Mouse (Mus musculus): Measurements from ENCODE around the gene Slc43a1.

Slc43a1 gene

DNA sequence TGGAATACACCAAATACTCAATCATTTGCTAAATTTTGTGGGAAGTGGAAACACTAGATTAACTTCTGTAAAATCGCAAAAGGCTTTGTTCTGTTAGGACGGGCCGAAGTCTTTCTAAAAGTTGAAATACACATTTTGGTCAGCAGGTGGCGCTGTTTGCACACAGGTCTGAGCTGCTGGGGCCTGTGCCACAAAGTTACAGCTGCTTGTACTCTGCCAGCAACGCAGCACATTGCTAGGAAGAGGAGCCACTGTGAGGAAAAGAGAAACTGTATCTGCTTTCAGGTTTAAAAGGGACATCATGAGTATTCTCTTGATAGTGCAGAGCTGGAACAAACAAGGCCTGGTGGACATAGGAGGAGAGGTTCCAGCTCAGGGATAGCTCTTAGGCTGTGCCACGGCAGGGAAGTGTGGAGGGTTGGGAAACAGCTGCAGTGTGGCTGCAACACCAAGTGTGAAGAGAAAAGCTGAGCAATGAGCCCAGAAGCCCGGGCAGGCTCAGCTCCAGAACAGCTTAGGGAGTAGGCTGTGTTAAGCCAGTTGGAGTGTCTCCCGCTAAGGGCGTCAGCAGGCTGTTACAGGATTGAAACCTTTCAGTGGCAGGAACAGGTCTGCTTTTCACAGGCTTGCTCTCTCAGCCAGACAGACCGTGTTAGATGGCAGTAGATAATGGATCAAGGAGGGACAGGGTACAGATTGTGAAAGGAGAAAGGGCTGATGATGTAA, 6.8 kb upstream of the Slc43a1 start:
- DNase-seq (ENCODE audit: low spot score in 2 of 2): peak; percentile 70 to 85

DNA sequence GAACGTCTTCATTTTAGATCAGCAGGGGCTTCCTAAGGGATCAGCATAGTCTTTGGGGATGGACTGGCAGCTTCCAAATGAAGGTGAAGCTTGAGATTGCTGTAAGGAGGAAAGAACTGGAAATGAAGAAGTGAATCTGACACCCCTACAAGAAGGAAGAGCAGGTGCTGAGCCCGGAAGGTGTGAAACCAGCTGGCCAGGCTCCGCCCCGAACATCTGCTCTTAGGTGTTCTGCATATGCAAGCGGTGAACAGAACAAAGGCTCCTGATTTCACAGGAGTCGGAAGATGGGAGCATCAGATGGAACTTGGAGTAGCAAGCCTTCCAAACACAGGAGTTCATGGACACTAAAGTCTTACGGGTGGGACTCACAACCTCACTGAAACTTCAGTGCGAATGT, 1.5 kb upstream of the Slc43a1 start:
- no peak for DNase-seq (ENCODE audit: low spot score in 2 of 2)

DNA sequence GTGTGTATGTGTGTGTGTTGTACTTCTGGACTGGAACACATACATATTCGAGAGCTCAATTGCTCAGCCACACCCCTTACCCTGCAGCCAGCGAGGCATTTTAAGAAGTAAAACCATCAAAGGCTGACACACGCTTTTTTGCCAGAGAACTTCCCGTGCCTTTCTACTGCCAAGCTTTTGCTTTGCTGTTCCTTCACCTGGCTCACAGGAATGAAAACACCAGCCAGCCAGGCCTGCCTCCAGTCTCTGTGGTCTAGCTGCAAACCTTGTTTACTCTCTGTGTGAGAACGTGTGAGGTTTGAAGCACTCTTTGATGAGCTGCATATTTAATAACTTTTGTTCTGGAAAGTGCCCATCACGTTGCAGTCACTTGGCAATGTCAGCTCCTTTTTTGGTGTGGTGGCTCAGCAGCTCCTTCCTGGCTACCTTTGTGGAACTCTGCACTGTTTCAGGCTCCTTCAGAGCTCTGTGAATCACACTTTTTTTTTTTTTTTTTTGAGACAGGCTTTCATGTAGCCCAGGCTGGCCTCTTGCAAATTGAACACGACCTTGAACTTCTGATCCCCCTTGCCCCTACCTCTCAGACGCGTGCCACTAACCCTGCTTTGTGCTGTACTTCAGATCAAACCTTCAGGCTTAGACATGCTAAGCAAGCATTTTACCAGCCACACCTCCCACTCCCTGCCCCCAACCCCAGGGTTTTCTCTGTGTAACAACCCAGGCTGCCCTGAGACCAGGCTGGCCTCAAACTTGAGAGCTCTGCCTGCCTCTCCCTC, 645 bp upstream of the Slc43a1 start:
- DNase-seq (ENCODE audit: low spot score in 2 of 2): no peak

DNA sequence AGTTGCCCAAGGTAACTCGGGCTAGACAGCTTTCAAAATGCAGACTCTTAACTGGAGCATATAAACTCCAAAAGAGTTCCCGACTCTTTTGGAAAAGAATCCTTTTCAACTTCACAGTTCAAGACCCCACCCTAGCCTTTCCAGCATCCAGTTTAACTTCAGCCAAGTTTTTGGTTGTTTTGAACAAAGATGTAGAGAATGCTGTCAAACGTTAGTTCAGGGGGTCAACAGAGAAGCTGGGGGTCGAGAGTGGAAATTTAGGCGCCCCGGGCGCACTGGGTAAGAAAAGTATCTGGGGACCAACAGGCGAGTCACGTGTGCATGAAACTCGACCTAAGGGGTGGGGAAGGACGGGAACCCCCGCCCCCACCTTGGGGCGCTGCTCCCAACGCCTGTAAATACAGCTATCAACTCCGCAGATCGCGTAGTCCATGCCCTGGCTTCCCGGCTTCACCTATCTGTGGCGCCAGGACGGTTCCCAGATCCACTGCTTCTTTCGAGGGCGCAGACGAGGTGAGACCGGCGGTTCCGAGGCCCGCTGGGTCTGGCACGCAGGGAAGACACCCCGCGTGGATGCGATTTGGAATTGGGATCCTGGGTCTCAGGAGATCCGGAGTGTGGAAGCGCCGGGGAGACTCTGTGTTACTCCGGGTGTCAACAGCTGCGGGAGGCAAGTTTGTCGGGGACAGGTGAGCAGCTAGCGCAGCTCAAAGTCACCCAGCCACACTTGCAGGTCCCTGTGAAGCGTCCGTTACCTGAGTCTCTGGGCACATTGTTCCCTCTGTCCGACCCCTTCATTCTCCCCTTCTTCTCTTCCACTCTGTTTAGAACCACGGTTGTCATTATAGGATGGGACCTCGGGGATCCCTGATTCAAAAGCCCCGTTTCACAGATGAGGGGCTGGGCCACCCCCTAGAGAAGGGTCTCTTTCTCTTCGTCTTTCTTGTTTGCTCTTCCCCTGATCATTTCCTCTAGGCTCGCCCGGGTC, 637 bp downstream of the Slc43a1 start:
- DNase-seq (ENCODE audit: low spot score in 2 of 2): no peak

DNA sequence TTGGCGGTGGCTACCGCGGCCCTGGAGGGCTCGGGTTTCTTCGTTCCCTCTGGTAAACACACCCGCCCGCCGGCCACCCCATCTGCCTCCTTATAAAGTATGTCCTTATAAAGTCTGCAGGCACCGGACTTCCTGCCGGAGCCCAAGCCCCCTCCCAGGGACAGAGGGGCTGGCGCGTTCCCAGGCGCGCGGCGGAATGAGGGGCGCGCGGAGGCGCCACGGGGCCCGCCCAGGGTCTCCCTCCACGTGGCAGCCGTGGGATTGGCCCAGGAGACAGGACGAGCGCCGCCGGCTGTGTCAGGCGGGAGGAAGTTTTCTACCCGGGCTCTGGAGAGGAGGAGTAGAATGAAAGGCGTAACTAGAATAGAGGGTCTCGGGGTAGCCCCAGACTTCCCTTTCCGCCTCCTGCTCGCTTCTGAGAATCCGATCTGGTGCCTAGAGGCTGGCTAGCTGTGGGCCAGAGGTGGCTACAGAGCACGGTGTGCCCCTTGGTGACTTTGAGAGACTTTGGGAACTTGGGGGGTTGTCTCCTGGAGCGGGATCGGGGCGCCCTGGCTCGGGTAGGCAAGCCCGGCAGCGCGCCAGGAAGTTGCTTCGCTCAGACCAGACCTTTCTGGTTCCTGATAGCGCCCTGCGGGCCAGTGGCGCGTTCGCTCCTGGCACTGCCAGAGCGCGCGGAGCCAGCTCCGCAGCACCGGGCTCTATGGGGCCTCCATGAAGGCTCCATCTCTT, 1.5 kb downstream of the Slc43a1 start:
- no peak for DNase-seq (ENCODE audit: low spot score in 2 of 2)

DNA sequence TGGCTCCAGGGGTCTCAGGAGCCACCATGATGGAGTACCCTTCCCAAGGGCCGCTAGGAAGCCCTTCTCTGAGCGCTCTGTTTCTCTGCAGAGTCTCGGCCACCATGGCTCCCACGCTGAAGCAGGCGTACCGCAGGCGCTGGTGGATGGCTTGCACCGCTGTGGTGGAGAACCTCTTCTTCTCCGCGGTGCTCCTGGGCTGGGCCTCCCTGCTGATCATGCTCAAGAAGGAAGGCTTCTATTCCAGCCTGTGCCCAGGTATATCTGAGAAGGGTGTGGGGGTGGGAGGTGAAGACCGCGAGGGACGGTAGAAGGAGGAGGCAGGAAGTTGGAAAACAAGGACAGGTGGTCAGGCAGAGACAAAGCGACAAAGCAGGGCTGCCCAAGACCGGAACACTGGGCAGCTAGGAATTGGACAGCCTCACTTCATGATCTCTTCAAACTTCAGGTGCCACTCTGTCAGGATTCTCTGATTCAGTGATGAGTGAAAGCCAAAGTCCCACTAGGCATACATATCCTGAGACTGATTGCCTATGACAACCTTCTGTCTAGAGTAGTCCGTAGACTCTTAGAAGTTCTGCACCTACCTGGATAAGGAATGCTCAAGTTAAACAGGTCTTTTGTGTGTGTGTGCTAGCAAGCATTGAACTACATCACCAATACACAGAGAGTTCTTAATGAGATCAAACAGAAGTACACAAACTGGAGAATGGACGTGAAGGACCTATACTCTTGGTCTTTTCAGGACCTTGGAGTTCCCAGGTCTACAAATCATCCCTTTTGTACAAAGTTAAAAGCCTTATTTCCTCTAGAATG, 2.3 kb downstream of the Slc43a1 start:
- no peak for DNase-seq (ENCODE audit: low spot score in 2 of 2)

DNA sequence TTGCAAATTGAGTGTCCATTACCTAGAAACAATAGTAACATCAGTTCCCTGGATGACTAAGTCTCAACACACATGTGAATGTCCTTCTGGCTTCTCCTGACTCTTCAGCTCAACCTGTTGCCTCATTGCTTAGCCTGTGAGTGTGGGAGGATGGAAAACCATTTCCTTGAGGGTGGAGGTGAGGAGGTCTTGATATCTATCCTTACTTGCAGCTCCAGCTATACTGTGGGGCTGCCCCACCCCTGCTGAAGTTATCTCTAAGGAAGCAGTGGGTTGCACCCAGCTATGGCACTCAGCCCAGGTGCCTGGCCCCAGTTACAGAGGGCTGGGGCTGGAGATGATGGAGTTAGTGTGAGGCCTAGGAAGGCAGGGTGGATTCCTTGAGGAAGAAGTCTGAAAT, 3.3 kb downstream of the Slc43a1 start:
- no peak for DNase-seq (ENCODE audit: low spot score in 2 of 2)

DNA sequence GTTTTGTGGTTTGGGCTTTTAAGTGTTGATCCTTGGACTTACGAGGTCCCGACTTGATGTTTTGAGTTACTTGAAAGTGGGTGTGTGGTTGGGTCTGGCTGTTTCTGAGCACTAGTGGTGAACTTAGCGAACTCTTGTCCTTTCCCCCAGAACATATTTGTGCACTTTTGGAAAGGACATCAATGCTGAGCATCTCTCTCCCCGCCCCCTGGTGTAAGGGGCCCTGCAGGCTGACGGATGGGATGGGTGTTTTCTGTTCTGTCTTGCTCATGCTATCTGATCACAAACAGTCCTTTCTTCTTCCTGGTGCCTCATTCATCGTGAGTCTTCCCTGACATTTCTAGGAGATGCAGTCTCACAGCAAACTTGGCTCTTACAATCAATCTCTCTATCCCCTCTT, 5.0 kb downstream of the Slc43a1 start:
- DNase-seq (ENCODE audit: low spot score in 2 of 2): no peak

DNA sequence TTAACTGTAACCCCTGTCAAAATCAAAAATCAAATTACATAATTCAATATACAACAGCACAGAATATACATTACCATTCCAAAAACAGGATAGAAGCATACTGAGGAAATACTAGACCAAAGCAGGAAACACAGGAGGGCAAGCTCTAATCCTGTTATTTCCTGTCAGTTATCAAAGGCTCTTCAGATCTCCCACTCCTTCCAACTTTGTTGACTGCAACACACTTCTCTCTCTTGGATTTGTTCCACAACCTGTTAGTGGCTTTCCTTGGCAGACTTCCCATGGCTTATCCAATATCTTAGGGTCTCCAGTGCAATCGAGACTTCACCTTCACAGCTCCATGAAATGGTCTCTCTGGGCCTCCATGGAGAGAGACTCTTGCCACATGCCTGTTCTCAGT, 6.6 kb downstream of the Slc43a1 start:
- DNase-seq (ENCODE audit: low spot score in 2 of 2): no peak

DNA sequence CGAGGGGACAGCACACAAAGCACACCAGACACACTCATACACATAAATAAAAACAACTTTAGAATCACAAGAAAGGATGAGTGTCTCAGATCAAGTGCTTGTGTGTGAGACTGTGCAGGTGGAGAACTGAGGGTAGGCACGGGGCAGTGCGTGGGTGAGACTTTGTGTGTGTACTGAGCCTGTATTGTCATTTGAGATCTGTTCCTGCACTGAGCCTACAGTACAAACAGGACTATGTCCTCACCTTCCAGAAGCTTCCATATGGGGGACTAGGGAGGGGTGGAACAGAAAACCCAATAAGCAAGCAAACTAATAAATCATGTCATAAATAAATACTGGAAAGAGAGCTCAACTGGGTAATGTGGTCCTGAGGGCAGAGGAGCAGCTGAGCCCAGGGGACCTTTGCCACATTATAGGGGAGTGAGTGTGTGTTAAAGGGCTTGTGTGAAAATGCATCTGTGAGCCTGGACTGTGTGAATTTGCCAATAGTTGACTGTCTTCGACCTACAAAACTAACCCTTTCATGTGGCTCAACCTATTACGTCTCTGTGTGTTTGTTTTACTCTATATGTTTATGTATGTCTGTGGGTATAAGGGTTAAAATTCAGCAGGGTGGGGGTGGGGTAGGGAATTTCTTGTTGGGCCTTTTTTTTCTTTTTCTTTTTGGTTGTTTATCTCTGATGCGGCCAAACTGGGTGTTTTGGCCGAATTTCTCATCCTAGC, 11.9 kb downstream of the Slc43a1 start:
- DNase-seq (ENCODE audit: low spot score in 2 of 2): no peak

DNA sequence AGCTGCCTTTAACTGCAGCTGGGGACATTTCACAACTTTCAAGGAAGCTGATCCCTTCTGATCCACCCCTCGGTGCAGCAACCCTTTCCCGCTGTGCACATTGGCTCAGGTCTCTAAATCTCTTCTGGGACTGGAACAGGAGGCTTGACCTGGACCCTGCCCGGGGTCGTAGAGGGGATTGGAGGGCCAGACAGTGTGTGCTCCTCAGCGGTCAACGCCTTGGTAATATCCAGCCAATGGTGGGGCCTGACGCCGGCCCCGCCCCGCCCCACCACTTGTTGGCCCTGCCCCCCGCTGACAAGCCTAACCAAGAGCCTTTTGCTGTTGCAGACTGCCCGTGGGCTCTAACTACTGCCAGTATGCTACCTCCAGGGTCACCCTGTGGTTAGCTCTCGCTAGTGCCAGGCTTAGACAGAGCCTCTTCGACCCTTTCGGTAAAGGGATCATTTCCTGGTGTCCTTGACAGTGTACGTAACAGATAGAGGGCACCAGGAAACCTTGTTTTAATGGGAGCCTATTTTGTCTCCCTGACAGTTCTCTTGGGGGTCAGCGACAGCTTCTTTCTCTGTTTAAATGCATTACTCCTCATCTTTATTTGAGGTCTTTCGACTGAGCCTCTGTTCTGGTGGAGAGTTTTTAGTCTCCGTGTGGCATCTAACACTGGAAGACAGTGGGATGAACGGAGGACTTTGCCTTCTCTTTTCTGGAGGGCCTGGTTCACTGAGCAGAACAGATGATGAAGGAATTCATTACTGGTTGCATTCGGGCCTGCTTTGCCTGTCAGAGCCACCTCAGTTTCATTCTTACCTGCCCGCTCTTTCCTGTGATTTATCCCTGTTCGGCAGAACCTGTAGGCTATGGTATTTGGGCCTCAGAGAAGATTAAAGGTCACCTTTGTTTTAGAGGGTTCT, 12.7 kb downstream of the Slc43a1 start:
- no peak for DNase-seq (ENCODE audit: low spot score in 2 of 2)

DNA sequence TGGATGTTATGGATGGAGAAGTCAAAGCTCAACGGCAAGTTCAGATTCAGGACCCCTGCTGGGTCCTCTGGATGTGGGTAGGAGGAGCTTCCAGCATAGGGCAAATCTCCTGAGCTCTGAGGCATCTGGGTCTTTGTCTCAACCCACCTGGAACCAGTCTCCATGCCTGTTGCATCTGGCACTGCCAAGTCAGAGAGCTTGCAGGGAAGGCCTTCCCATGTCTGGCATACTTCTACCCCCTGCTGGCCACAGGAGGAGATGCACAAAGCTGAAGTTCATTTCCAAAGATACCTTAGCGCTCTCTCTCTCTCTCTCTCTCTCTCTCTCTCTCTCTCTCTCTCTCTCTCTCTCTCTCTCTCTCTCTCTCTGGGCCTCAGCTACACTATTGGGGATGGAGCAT, 17.1 kb downstream of the Slc43a1 start:
- DNase-seq (ENCODE audit: low spot score in 2 of 2): no peak

DNA sequence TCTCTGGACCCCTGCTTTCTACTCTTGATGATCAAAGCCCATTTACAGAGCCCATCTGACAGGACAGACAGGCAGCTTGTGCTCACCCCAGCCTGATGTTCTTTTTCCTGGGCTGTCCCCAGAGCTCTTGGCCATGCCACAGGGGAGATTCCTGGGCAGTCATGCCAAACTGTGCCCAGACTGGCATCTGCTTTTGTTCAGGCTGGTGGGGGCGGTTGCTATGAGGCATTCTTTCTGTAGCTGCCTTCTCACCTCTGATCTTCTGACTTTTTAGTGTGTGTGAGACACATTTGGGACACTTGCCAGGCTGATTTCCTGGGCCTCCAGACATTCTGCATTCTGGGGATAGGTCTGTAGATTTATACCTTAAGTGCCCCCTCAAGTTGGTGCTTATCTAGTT, 19.9 kb downstream of the Slc43a1 start:
- DNase-seq (ENCODE audit: low spot score in 2 of 2): no peak

DNA sequence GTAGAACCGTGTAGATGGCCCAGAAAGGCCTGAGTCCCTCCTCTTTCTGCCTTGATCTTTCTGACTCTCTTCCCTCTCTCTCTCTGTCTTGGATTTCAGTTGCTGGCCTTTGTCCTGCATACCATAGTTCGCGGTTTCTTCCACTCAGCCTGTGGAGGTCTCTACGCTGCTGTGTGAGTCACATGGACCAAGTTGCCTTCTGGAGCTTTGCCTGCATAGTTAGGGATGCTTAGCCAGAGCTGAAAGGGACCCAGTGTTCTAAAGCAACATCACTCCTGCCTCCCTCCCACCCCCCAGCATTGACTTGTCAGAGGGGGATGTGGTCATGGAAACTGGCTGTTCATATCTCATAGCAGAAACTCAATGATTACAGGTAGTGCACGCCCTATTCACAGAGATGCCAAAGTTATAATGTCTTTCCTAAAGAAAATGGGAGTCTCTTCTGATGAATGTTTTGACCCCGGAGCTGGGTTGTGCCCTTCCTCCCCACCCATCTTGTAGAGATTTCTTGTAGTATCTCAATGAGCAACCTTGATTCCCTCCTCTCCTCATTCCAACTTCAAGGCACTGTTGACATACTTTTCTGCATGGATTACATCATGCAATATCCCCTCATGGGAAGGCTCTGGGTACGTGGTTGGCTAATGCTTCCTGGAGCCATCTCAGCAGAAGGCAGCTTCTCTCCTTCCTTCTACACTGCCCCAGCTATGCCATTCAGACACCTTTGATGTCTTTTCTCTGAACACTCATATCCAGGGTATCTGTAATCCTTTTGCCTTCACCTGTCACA, 21.5 kb downstream of the Slc43a1 start:
- DNase-seq (ENCODE audit: low spot score in 2 of 2): no peak

DNA sequence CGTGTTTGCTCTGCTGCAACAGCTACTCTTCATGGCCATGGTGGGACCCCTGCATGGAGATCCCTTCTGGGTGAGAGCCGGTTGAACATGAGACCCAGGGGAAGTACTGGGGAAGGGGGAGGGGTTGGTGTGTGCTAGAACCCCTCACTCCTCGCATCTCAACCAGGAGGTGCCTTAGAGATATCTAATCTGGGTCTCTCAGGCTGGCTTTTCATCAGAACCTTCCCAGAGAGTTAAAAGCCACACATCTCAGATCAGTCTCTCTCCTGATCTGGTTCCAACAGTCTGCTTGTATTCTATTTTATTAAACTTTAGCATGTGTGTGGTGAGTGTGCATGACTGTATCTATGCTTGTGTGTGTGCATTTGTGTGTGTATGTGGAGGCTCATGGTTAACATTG, 22.8 kb downstream of the Slc43a1 start:
- DNase-seq (ENCODE audit: low spot score in 2 of 2): no peak

DNA sequence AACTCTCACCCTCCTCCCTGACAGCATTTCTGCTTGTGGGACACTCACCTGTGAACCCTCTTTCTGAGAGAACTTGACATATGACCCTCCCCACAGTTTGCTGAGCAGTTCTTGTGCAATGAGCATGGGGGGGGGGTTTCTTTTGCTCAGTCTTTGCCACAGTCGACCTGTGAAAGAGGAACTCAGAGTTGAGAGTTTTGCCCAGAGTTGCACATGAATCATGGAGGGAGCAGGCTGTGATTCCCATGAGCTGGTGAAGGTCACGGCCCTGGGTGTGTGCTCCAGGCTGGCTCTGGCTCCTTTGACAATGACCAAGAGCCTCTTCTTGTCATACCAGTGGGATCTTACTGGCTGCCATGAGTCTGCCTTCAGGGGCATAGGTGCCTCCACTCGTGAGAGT, 23.6 kb downstream of the Slc43a1 start:
- no peak for DNase-seq (ENCODE audit: low spot score in 2 of 2)

DNA sequence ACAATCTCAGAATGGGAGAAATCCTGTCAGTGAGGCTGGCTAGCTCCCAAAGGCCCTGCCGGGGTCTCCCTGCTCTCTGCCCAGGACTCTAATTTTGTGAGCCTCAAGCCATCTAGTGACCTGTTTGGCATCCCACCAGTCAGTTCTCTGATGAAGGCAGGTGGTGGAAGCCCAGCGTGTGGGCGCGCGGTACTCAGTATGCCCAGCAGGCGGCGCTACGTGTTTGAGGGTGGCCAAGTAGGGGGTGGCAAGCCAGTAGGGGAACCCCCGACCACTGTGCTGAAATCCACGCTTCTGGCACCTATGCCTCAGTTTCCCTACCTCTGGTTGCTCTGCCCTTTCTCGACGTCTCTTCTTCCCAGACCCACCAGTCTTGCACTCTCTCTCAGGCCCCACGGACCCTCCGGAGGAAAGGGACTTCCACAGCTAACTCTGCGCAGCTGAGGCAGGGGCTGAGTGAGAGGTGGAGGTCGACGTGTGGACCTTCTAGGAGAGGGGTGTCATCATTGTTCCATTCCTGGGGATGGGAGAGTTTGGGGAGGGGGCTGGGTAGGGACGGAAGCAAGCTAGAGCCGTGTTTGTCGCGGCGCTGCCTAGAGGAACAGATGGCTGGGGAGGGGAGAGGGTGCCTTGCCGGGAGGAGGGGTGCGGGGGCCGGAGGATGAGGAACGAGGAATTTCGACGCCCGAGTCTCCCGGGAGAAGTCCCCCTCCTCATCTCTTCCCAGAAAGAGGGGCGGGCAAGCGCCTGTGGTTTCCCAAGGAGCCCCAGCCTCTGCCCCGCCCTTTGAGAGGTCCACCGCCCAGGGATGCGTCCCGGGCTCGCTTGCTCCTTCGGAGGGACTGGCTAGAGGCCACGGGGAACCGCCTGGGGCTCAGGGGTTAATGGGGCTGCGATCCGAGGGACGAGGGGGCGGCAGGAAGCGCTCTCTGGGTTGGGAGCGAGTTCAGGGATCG, 27.2 kb downstream of the Slc43a1 start:
- peak in 1 of 2 experiments; percentile 60 for DNase-seq (ENCODE audit: low spot score in 2 of 2)
